Mouse (Mus musculus): ENCODE results near the gene Dapp1. TPM values are rescaled to one million over a fixed set of nuclear protein-coding genes. Genes with fewer than 3 reads are reported as not detected.

Dapp1 gene
- polyA plus RNA-seq, 1 experiment from 2014 or later, result 1.6 TPM

Other genes starting within 250 kb of the Dapp1 start
- gene H2afz, start 117.1 kb downstream of the Dapp1 start, polyA plus RNA-seq (2014; fragmentation: Nextera tagmentation; extraction: Ambion mirVana), result 673 and 776 TPM in 2 replicates
- 17.9 and 18.7 TPM in 2 replicates for gene Dnajb14, start 113.9 kb downstream of the Dapp1 start, polyA plus RNA-seq (2014; fragmentation: Nextera tagmentation; extraction: Ambion mirVana)
- gene Lamtor3, start 63.0 kb downstream of the Dapp1 start, polyA plus RNA-seq (2014; fragmentation: Nextera tagmentation; extraction: Ambion mirVana), result 123 and 132 TPM in 2 replicates
- 0.01 and 0.08 TPM in 2 replicates for gene 1110002E22Rik, start 83.5 kb upstream of the Dapp1 start, polyA plus RNA-seq (2014; fragmentation: Nextera tagmentation; extraction: Ambion mirVana)
- gene Gm5105, start 85.8 kb upstream of the Dapp1 start, polyA plus RNA-seq (2014; fragmentation: Nextera tagmentation; extraction: Ambion mirVana), result 0.24 TPM in 1 of 2 replicates, not detected in the other
- 8.2 and 12.1 TPM in 2 replicates for gene Trmt10a, start 161.9 kb upstream of the Dapp1 start, polyA plus RNA-seq (2014; fragmentation: Nextera tagmentation; extraction: Ambion mirVana)
- 8.6 and 9.0 TPM in 2 replicates for gene Mttp, start 163.4 kb upstream of the Dapp1 start, polyA plus RNA-seq (2014; fragmentation: Nextera tagmentation; extraction: Ambion mirVana)
- not detected in 2 replicates for gene 4930579F01Rik, start 212.3 kb upstream of the Dapp1 start, polyA plus RNA-seq (2014; fragmentation: Nextera tagmentation; extraction: Ambion mirVana)
- gene Adh7, start 236.2 kb upstream of the Dapp1 start, polyA plus RNA-seq (2014; fragmentation: Nextera tagmentation; extraction: Ambion mirVana), result 0.54 and 0.77 TPM in 2 replicates